Mouse (Mus musculus) megakaryocyte, embryonic 14.5 days (primary cell): ENCODE data around the gene Mnd1.

ENCODE experiments used
- FLI1 ChIP-seq: IDR thresholded peaks from 2 replicates; pipeline ENCODE4 v1.6.1; 2012; ENCODE audit warnings: low read length, inconsistent platforms, mixed read lengths
- GATA1 ChIP-seq: IDR thresholded peaks from 3 replicates; pipeline ENCODE4 v1.6.1; 2012; ENCODE audit warnings: mixed read lengths, low read length, inconsistent platforms, borderline replicate concordance

DNA sequence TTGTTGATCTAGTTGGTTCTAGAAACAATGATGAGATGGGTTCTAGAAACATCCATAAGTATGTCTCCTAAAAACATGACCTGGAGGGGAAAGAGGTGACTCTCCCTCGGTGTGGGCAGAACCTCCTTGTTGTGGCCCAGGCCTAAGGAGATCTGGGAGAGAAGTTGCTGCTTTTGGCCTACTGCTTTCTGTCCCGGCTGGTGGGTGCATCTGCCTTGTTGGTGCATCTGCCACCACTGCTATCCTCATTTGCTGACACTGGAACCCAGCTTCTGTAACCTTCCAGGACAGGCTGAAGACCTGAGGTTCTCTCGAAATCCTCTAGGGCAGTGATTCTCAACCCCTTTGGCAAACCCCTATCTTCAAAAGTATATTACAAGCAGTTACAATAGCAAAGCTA lies 9.8 kb upstream of the Mnd1 start:
- no peak for TF ChIP-seq GATA1
- no peak for TF ChIP-seq FLI1
